Mouse (Mus musculus): ENCODE data around the gene Gm853.
"Not testable (repeated sequence)": the region's sequence is repeated elsewhere in the genome, so short reads cannot be mapped to it uniquely, and the experiment has no call there.

Gm853 gene

DNA sequence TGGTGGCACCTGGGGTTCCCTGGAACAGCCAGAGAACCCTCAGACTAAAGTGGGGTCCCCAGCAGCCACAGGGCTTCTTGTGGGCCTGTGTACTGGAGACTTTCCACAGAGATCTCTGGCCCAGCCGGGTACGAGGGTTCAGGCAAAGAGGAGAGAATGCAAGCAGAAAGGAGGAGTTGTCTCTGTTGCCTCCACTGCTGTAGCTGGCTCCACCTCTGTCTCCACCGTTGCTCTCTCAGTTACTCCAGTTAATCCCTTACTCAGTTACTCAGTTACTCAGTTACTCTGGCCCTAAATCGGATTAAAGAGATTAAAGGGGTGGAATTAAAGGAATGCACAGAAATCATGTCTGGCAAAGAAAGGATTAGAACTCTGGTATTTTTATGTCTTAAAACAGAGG lies at the start of gene Gm853:
Gene Gm853, minus strand, starts transcription at position 223 of the 400 bp plus-strand sequence.
- no peak for DNase-seq (ENCODE audit: low read depth, low spot score)

GRCm38 (mm10) chr4:130270611-130271347 lies 48.6 kb upstream of the Gm853 start:
- no peak for DNase-seq (ENCODE audit: low read depth, low spot score)

DNA sequence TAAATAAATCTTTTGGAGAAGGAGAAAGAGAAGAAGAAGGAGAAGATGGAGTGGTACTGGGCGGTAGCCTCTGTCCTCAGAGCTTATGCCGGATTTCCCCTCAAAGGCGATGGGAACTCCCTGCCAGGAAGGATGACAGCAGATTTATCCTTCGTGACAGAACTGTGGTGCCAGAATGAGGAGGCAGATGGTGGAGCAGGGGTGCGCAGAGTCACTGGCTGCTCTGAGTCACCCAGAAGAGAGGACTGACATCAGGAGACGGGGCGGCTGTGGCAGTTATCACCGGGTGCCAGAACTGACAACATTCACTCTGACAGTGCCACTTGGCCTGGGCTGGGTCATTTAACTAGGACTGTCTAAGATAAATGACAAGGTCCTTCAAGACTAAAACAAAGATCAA lies 47.9 kb upstream of the Gm853 start:
- no peak for DNase-seq (ENCODE audit: low read depth, low spot score)

DNA sequence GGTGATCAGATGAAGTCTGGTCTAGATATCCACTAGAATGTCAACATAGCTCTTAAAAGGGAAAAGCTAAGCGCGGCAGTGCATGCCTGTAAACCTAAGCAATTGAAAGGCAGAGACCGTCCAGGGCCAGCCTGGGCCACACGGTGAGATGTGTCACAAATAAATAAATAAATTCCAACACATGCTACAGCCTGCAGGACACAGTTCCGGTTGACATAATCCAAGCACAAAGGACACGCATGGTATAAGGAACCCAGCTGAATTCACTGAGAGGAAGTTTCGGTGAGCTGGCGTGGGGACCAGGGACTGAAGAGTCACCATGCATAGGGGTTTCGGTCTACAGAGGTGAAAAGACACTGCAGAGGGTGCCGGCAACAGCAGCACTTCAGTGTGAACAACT lies 46.5 kb upstream of the Gm853 start:
- no peak for DNase-seq (ENCODE audit: low read depth, low spot score)

DNA sequence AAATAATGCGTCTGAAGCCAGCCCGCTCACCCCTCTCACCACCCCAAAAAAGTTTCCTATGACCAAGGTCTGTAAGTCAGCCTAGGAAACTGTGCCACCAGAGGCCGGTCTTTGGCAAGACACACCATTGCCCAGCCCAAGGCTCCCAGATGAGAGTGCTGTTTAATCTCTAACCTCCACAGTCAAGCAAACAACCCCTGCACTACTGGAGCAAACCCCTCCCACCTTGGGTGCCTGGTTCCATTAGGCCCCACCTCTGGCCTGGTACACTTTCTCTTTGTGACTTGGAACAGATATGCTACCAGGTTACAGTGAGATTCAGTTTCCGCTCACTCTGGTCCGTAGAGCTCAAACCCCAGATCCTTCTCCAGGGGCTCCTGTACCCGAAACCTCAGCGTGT lies 44.9 kb upstream of the Gm853 start:
- DNase-seq (ENCODE audit: low read depth, low spot score) = no peak

DNA sequence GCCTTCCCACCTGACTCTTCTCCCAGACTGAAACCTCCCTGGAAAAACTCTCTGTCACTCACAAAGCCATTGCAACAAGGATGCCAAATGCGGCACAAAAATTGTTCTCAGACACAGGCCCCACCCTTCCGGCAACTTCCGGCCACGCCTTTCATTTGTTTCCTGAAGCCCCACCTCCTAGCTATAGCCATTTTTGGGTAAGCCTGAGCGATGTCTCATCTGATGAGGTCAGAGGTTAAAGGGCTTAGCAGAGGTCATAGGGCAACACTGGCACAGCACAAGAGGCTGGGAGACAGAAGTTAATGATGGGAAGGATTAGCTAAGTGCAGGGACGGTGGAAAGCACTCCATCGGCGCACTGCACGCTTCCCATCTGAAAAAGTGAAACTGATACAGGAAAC lies 44.4 kb upstream of the Gm853 start:
- no peak for DNase-seq (ENCODE audit: low read depth, low spot score)

DNA sequence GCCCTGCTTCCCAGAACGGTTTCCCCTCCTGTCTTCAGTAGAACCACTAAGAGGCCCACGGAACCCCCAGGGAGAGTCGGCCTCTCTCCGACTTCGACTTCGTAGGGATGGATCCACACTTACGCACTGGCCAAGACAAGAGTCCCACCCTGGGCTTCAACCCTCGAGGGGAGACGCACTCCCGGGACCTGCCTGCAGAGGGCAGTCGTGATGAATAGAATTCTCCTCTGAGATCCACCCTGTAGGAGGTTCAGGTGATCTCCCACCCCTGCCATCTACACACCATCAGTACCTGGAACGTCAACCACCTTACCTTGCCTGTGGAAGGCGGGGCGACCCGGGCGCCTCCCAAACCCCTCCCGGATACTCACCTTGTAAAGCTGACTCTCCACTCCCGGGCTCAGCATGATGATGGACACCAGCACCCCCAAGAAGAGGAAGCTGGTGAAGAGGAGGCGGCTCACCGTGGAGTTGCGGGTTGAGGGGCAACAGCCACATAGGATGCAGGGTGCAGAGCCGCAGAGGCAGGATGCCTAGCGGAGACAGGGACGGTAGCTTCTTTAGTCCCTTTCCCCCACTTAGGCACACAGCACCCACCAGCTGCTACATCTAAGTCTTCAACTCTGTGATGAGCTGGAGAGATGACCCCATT lies 42.6 kb upstream of the Gm853 start:
- DNase-seq (ENCODE audit: low read depth, low spot score) = peak; percentile 62

DNA sequence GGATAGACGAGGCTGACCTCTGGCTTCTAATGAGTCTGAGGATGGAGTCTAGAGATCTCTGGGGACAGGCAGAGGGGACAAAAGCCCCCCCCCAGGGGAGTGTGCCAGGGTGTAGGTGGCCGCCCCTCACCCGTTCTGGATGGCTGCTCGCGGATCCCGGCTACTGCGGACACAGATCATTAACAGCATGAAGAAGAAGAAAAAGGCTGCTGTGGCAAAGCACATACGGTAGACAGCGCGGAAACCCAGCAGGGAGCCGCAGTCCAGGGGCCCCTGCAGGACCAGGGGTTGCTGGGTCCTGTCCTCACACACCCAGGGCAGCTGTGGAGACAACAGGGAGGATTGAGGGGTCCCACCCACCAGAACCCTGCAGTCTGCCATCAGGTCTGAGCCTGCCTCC lies 41.9 kb upstream of the Gm853 start:
- no peak for DNase-seq (ENCODE audit: low read depth, low spot score)

DNA sequence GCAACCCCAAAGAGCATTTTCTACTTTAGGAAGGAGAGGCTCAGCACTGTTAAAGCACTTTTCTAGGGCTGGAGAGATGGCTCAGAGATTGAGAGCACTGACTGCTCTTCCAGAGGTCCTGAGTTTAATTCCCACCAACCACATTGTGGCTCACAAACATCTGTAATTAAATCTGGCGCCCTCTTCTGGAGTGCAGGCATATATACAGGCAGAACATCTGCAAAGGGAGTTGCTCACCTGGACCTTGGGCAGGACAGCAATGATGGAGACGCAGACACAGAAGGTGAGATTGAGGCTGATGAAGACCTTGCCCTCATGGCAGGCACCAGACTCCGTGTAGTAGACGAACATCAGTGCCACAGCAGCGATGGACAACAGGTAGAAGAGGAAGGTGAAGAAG lies 38.2 kb upstream of the Gm853 start:
- no peak for DNase-seq (ENCODE audit: low read depth, low spot score)

- peak; percentile 20 for DNase-seq (ENCODE audit: low read depth, low spot score)
These were observed 30.4 kb upstream of the Gm853 start for GRCm38 (mm10) chr4:130252441-130253157.

GRCm38 (mm10) chr4:130251763-130252162 lies 29.6 kb upstream of the Gm853 start:
- peak; percentile 9 for DNase-seq (ENCODE audit: low read depth, low spot score)

- DNase-seq (ENCODE audit: low read depth, low spot score) = no peak
These were observed 29.0 kb upstream of the Gm853 start for GRCm38 (mm10) chr4:130251172-130251705.

DNA sequence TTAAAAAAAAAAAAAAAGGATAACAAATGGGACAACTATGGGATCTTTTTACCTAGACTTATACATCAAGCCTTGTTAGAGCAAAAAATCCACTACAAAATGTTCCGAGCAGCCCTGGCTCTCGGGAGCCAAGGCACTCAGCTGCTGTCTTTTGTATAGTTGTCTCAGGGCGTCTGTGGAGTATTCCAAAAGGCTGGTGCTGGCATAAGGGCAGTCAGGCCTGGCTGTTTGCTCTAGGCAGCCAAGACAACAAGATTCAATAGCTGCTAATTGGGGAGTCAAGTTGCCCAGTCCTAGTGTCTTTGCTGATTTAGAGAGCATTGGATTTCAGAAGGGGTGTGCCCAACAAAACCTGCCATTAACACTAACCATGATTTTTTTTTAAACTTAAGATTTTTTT lies 26.4 kb upstream of the Gm853 start:
- DNase-seq (ENCODE audit: low read depth, low spot score) = no peak

- DNase-seq (ENCODE audit: low read depth, low spot score) = peak; percentile 76
These were observed 23.9 kb upstream of the Gm853 start for GRCm38 (mm10) chr4:130246132-130246531.

DNA sequence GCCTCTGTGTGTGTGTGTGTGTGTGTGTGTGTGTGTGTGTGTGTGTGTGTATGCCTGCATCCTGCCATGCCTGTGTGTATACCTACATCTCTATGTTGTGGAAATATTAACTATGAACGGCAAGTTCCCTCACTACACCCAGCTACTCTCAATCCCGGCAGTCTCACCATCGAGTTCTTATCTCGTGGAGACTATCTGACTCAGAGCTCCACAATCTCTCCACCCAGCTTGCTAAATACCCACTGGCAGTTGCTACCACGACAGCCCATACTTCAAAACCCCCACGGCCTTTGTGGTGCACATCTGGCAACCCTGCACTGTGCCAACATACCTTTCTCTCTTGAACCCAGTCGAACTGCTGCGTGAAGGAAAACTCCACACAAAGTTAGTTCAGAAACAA lies 22.5 kb upstream of the Gm853 start:
- no peak for DNase-seq (ENCODE audit: low read depth, low spot score)

GRCm38 (mm10) chr4:130243621-130244020 lies 21.4 kb upstream of the Gm853 start:
- DNase-seq (ENCODE audit: low read depth, low spot score) = not testable (repeated sequence)

GRCm38 (mm10) chr4:130242956-130243355 lies 20.8 kb upstream of the Gm853 start:
- no peak for DNase-seq (ENCODE audit: low read depth, low spot score)

DNA sequence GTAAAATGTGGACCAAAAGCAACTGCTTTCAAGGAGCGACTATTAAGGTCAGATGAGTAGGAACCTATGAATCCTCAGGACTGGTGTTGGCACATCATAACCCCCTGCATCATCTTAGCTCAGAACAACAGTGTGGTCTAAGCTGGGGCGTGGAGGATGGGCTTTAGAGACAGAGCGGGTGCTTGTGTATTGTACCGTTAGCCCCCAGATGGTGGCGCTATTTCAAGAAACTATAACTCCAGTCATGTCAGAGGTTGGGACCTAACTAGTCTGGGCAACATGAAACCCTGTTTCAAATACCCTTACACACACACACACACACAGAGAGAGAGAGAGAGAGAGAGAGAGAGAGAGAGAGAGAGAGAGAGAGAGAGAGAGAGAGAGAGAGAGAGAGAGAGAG lies 18.5 kb upstream of the Gm853 start:
- DNase-seq (ENCODE audit: low read depth, low spot score) = no peak

- DNase-seq (ENCODE audit: low read depth, low spot score) = no peak
These were observed 15.4 kb upstream of the Gm853 start for GRCm38 (mm10) chr4:130237607-130238006.

GRCm38 (mm10) chr4:130236361-130236760 lies 14.2 kb upstream of the Gm853 start:
- no peak for DNase-seq (ENCODE audit: low read depth, low spot score)

GRCm38 (mm10) chr4:130224071-130224470 lies 1.9 kb upstream of the Gm853 start:
- DNase-seq (ENCODE audit: low read depth, low spot score) = no peak

GRCm38 (mm10) chr4:130220176-130220575 lies 2.0 kb downstream of the Gm853 start:
- DNase-seq (ENCODE audit: low read depth, low spot score) = no peak
